Mouse (Mus musculus): ENCODE measurements around the gene Chil5. TPM values are rescaled to one million over a fixed set of nuclear protein-coding genes. Genes with fewer than 3 reads are reported as not detected.
"Not testable (repeated sequence)": the region's sequence is repeated elsewhere in the genome, so short reads cannot be mapped to it uniquely, and the experiment has no call there.

The Chil5 gene
- total and polyA plus RNA-seq, 3 experiments = not detected

DNA sequence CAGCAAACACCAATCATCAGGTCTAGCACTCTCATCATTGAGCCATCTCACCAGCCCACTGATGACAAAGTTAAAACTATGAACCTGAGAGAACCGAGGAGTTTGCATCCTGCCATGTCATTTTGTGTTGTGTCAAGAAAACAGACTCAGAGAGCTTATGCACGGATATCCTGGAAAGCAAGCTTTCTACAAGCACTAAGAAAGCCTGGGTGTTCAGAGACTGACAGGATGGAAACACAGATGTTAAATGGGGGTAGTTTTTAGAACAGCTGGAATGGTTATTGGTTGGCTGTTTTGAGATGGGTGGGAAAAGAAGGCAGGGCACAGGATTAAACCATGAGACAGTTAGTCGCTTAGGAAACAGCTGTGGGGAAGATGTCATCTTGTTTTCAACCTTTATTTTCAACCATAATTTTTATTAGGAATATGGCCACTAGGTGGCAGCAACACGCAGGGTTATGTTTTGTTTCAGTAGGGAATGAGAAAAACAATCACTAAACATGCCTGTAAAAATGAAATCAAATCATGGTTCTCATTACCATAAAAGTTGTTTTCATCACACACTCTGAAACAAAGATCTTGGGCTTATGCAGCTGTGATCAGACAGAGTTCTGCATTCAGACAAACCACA is 40.8 kb downstream of the Chil5 start:
- Histone ChIP-seq H3K9me3 (replicated peaks; ENCODE audit: insufficient read depth, low read length) (no peaks in the 10 kb centered on the region), H3K4me1 (ENCODE audit: control insufficient read depth in 1 of 2, insufficient read depth in 2 of 2, low read length in 2 of 2) (no peaks in the 10 kb centered on the region; a peak in 1 of 4 replicates), H3K36me3 (ENCODE audit: control insufficient read depth in 1 of 2, insufficient read depth in 2 of 2, low read length in 2 of 2) (no peaks in the 10 kb centered on the region; a peak in 1 of 4 replicates), H3K27ac (ENCODE audit: control insufficient read depth, low read depth, low read length) (no peak overlapping the region), H3K9ac (ENCODE audit: control insufficient read depth, low read depth, low read length, poor library complexity, severe bottlenecking) (no peak overlapping the region), H3K4me3 (ENCODE audit: control insufficient read depth in 1 of 2, insufficient read depth in 1 of 2, low read depth in 2 of 2, low read length in 2 of 2) (no peak overlapping the region), H3K27me3 (ENCODE audit: control insufficient read depth in 1 of 2, insufficient read depth in 2 of 2, low read length in 2 of 2) (no peaks in the 10 kb centered on the region; a peak in 1 of 4 replicates), H3K79me2 (ENCODE audit: control insufficient read depth, insufficient read depth, low read length, poor library complexity) (no peaks in the 10 kb centered on the region)
- TF ChIP-seq SIN3A (IDR thresholded peaks at IDR 0.05; ENCODE audit: low read length) = peak; percentile 16; the same call in 1 of the 2 replicates
- TF ChIP-seq MYB (IDR thresholded peaks at IDR 0.05; ENCODE audit: low read depth, low read length) = no peak
- no peak for TF ChIP-seq EP300 (IDR thresholded peaks at IDR 0.05; ENCODE audit: low read depth in 1 of 2, low read length in 2 of 2)
- TF ChIP-seq RAD21 (IDR thresholded peaks at IDR 0.05; ENCODE audit: low read depth, low read length) = peak; percentile 96
- TF ChIP-seq TBP (IDR thresholded peaks at IDR 0.05; ENCODE audit: low read depth, low read length) = no peak
- no peak for TF ChIP-seq MAX (IDR thresholded peaks at IDR 0.05; ENCODE audit: low read length)
- no peak for TF ChIP-seq CHD2 (IDR thresholded peaks at IDR 0.05; ENCODE audit: low read length)
- TF ChIP-seq BHLHE40 (IDR thresholded peaks at IDR 0.05; ENCODE audit: borderline replicate concordance, low read depth, low read length) = no peak
- no peak for TF ChIP-seq NELFE (IDR thresholded peaks at IDR 0.05; ENCODE audit: low read depth, low read length)
- peak in 2 of 3 experiments; percentile 52 to 88; a peak in 4 of 6 replicates for TF ChIP-seq CTCF (IDR thresholded peaks at IDR 0.05 in 2 of 3, conservative IDR thresholded peaks at IDR 0.05 in 1 of 3; ENCODE audit: control insufficient read depth in 1 of 3, insufficient read depth in 1 of 3, low read depth in 2 of 3, low read length in 3 of 3, poor library complexity in 1 of 3, severe bottlenecking in 1 of 3)
- TF ChIP-seq SMC3 (IDR thresholded peaks at IDR 0.05; ENCODE audit: low read depth, low read length) = peak; percentile 96
- TF ChIP-seq UBTF (IDR thresholded peaks at IDR 0.05; ENCODE audit: borderline replicate concordance, insufficient read depth, low read depth, low read length) = no peak
- no peak for TF ChIP-seq ELF1 (IDR thresholded peaks at IDR 0.05; ENCODE audit: low read depth, low read length)
- no peak for TF ChIP-seq JUND (IDR thresholded peaks at IDR 0.05; ENCODE audit: low read depth, low read length)
- TF ChIP-seq MAZ (IDR thresholded peaks at IDR 0.05; ENCODE audit: low read depth, low read length) = 0 out of 2 replicates have a peak, but pooled peaks have one; percentile 38
- no peak for TF ChIP-seq ZKSCAN1 (IDR thresholded peaks at IDR 0.05; ENCODE audit: low read depth, low read length)
- TF ChIP-seq ZC3H11A (IDR thresholded peaks at IDR 0.05; ENCODE audit: low read depth, low read length) = peak; percentile 89
- peak; percentile 67 for DNase-seq (ENCODE audit: low read depth, low spot score)

DNA sequence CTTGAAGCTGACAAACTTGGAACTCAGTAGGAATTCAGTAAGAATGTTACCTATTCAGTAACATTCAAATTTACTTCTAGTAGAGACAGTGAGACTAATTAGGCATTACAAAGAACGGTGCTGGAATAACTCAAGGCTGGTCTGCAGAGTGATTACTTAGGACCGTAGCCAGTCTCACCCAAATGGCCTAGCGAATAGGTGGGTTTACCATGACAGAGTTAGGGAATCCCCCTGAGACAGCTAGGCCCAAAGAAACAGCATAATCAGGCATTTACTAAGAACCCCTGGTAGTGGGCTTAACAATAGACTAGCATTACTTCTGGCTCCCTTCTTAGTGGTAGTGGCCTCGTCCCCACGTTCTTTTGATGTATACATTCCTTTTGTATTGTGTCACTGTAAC is 43.0 kb downstream of the Chil5 start:
- not testable (repeated sequence) for H3K9me3 ChIP-seq (replicated peaks; ENCODE audit: insufficient read depth, low read length); H3K27ac ChIP-seq (ENCODE audit: control insufficient read depth, low read depth, low read length); H3K36me3 ChIP-seq (ENCODE audit: control insufficient read depth in 1 of 2, insufficient read depth in 2 of 2, low read length in 2 of 2); H3K4me1 ChIP-seq (ENCODE audit: control insufficient read depth in 1 of 2, insufficient read depth in 2 of 2, low read length in 2 of 2); H3K27me3 ChIP-seq (ENCODE audit: control insufficient read depth in 1 of 2, insufficient read depth in 2 of 2, low read length in 2 of 2); DNase-seq (ENCODE audit: low read depth, low spot score); H3K4me3 ChIP-seq (ENCODE audit: control insufficient read depth in 1 of 2, insufficient read depth in 1 of 2, low read depth in 2 of 2, low read length in 2 of 2); H3K79me2 ChIP-seq (ENCODE audit: control insufficient read depth, insufficient read depth, low read length, poor library complexity); H3K9ac ChIP-seq (ENCODE audit: control insufficient read depth, low read depth, low read length, poor library complexity, severe bottlenecking)

Data from MEL (cell line).